Mouse (Mus musculus): ENCODE results near the gene Wwc2.

- no peak for TF ChIP-seq CTCF (IDR thresholded peaks at IDR 0.05; ENCODE audit: extremely low read depth, insufficient read depth, insufficient read length, insufficient replicate concordance)
- TF ChIP-seq POLR2A (IDR thresholded peaks at IDR 0.05; ENCODE audit: low read depth, low read length): no peak
These were observed 10.8 kb downstream of the Wwc2 start for GRCm38 (mm10) chr8:47979876-47980275.

Measured in spleen, adult 2 months (tissue).